Mouse (Mus musculus) hindbrain, embryonic 10.5 days (tissue): ENCODE measurements around the gene Shh. TPM values are rescaled to one million over a fixed set of nuclear protein-coding genes. Genes with fewer than 3 reads are reported as not detected.

Experiments
- DNase-seq: peaks from one replicate; pipeline ENCODE4 v3.0.0-alpha.2; 2017; ENCODE audit warnings: low spot score
- H3K27ac ChIP-seq: fragments of 300-500 bp; sonication (generic); 2 replicates; pipeline ENCODE4 v1.5.1; 2016; ENCODE audit warnings: mild to moderate bottlenecking, moderate library complexity
- H3K27me3 ChIP-seq: fragments of 300-500 bp; sonication (generic); 2 replicates; pipeline ENCODE4 v1.6.1; 2016; ENCODE audit warnings: mild to moderate bottlenecking; ENCODE audit not compliant: poor library complexity, insufficient read depth, severe bottlenecking
- H3K36me3 ChIP-seq: fragments of 300-500 bp; sonication (generic); 2 replicates; pipeline ENCODE4 v1.6.1; 2016; ENCODE audit warnings: mild to moderate bottlenecking, moderate library complexity
- H3K4me1 ChIP-seq: fragments of 300-500 bp; sonication (generic); replicated peaks from 2 replicates; pipeline ENCODE4 v1.6.1; 2016; ENCODE audit warnings: mild to moderate bottlenecking
- H3K4me3 ChIP-seq: fragments of 300-500 bp; sonication (generic); 2 replicates; pipeline ENCODE4 v1.5.1; 2016; ENCODE audit warnings: mild to moderate bottlenecking, moderate library complexity
- H3K9me3 ChIP-seq: fragments of 300-500 bp; sonication (generic); 2 replicates; pipeline ENCODE4 v1.6.1; 2016; ENCODE audit warnings: mild to moderate bottlenecking, moderate library complexity
- WGBS: fragments of 180-500 bp; shearing (Covaris S2); methylation state at CpG from one replicate; pipeline ENCODE4 v1.1.7; 2016; 5-methylcytosine and 5-hydroxymethylcytosine counted together
- polyA plus RNA-seq: library from polyadenylated mRNA; unstranded; fragments of >200 nt; fragmentation: Nextera tagmentation; extraction: Ambion mirVana; gene quantifications from 2 replicates; pipeline ENCODE4 v1.2.1, GENCODE M21; 2016

The Shh gene
- polyA plus RNA-seq, 1 experiment from 2014 or later: 2.8 TPM

GRCm38 (mm10) chr5:28465526-28465925 is 1.5 kb downstream of the Shh start:
- Histone ChIP-seq H3K27ac (0 out of 2 replicates have a peak overlapping the region, but pooled peaks have one; percentile 66), H3K4me3 (peak overlapping the region; percentile 64), H3K27me3 (peaks cover 100% of the 10 kb centered on the region), H3K36me3 (no peaks in the 10 kb centered on the region), H3K9me3 (no peaks in the 10 kb centered on the region), H3K4me1 (peaks cover 65% of the 10 kb centered on the region)
- peak; percentile 26 for DNase-seq
- under 1% methylated on average over 18 of the region's 18 CpGs for WGBS

- peaks cover 100% of the 10 kb centered on the region for H3K27me3 ChIP-seq
- WGBS: 1% methylated on average over 29 of the region's 29 CpGs
- peaks cover 70% of the 10 kb centered on the region for H3K4me1 ChIP-seq
- H3K9me3 ChIP-seq: no peaks in the 10 kb centered on the region
- H3K4me3 ChIP-seq: peak overlapping the region; percentile 64
- H3K36me3 ChIP-seq: no peaks in the 10 kb centered on the region
- no peak for DNase-seq
- H3K27ac ChIP-seq: 0 out of 2 replicates have a peak overlapping the region, but pooled peaks have one; percentile 66
Measured at GRCm38 (mm10) chr5:28465099-28465406, 2.0 kb downstream of the Shh start.

- H3K27ac ChIP-seq: peak overlapping the region; percentile 66
- peak overlapping the region; percentile 64 for H3K4me3 ChIP-seq
- H3K9me3 ChIP-seq: no peaks in the 10 kb centered on the region
- peaks cover 71% of the 10 kb centered on the region for H3K4me1 ChIP-seq
- H3K27me3 ChIP-seq: peaks cover 100% of the 10 kb centered on the region
- no peaks in the 10 kb centered on the region for H3K36me3 ChIP-seq
- WGBS: under 1% methylated on average over 76 of the region's 76 CpGs
- peak; percentile 60 for DNase-seq
Measured at GRCm38 (mm10) chr5:28464361-28465098, 2.5 kb downstream of the Shh start.

- no peak overlapping the region; the same call in 1 of the 2 replicates for H3K27ac ChIP-seq
- H3K27me3 ChIP-seq: peaks cover 100% of the 10 kb centered on the region
- 4% methylated on average over 10 of the region's 10 CpGs for WGBS
- peak overlapping the region; percentile 64 for H3K4me3 ChIP-seq
- H3K9me3 ChIP-seq: no peaks in the 10 kb centered on the region
- peaks cover 79% of the 10 kb centered on the region for H3K4me1 ChIP-seq
- peak; percentile 23 for DNase-seq
- no peaks in the 10 kb centered on the region for H3K36me3 ChIP-seq
Measured at GRCm38 (mm10) chr5:28463656-28464055, 3.4 kb downstream of the Shh start.

GRCm38 (mm10) chr5:28462741-28463590 is 4.1 kb downstream of the Shh start:
- H3K27ac ChIP-seq: no peak overlapping the region; the same call in 1 of the 2 replicates
- 1% methylated on average over 33 of the region's 33 CpGs for WGBS

GRCm38 (mm10) chr5:28461376-28461775 is 5.7 kb downstream of the Shh start:
- DNase-seq: peak; percentile 11
- no peaks in the 10 kb centered on the region for H3K9me3 ChIP-seq
- WGBS: 7% methylated on average over 11 of the region's 11 CpGs
- peak overlapping the region; percentile 76 for H3K27ac ChIP-seq
- H3K4me3 ChIP-seq: peak overlapping the region; percentile 51; the same call in 1 of the 2 replicates
- H3K4me1 ChIP-seq: peaks cover 84% of the 10 kb centered on the region
- peaks cover 100% of the 10 kb centered on the region for H3K27me3 ChIP-seq
- H3K36me3 ChIP-seq: no peaks in the 10 kb centered on the region

More at GRCm38 (mm10) chr5:28462741-28463590, 4.1 kb downstream of the Shh start:
- peaks cover 100% of the 10 kb centered on the region for H3K27me3 ChIP-seq
- H3K9me3 ChIP-seq: no peaks in the 10 kb centered on the region
- peak; percentile 57 for DNase-seq
- no peaks in the 10 kb centered on the region for H3K36me3 ChIP-seq
- peak overlapping the region; percentile 64 for H3K4me3 ChIP-seq
- peaks cover 86% of the 10 kb centered on the region for H3K4me1 ChIP-seq

- peak; percentile 51 for DNase-seq
- peak overlapping the region; percentile 51 for H3K4me3 ChIP-seq
- H3K27ac ChIP-seq: peak overlapping the region; percentile 76
- H3K9me3 ChIP-seq: no peaks in the 10 kb centered on the region
- peaks cover 100% of the 10 kb centered on the region for H3K27me3 ChIP-seq
- H3K4me1 ChIP-seq: peaks cover 79% of the 10 kb centered on the region
- no peaks in the 10 kb centered on the region for H3K36me3 ChIP-seq
- under 1% methylated on average over 17 of the region's 17 CpGs for WGBS
Measured at GRCm38 (mm10) chr5:28460556-28461350, 6.3 kb downstream of the Shh start.

- DNase-seq: peak; percentile 77
- Histone ChIP-seq H3K36me3 (no peaks in the 10 kb centered on the region), H3K27me3 (peaks cover 98% of the 10 kb centered on the region), H3K4me1 (peaks cover 71% of the 10 kb centered on the region), H3K4me3 (peak overlapping the region; percentile 51), H3K9me3 (no peaks in the 10 kb centered on the region), H3K27ac (peak overlapping the region; percentile 76)
- under 1% methylated on average over 41 of the region's 41 CpGs for WGBS
Measured at GRCm38 (mm10) chr5:28459456-28460225, 7.4 kb downstream of the Shh start.

GRCm38 (mm10) chr5:28458821-28459240 is 8.2 kb downstream of the Shh start:
- peak; percentile 58 for DNase-seq
- Histone ChIP-seq H3K27me3 (peaks cover 98% of the 10 kb centered on the region), H3K36me3 (no peaks in the 10 kb centered on the region), H3K4me3 (peak overlapping the region; percentile 51), H3K9me3 (no peaks in the 10 kb centered on the region), H3K4me1 (peaks cover 64% of the 10 kb centered on the region), H3K27ac (peak overlapping the region; percentile 72)
- 1% methylated on average over 27 of the region's 27 CpGs for WGBS

- peaks cover 92% of the 10 kb centered on the region for H3K27me3 ChIP-seq
- WGBS: under 1% methylated on average over 95 of the region's 95 CpGs
- peak overlapping the region; percentile 72 for H3K27ac ChIP-seq
- peaks cover 64% of the 10 kb centered on the region for H3K4me1 ChIP-seq
- no peaks in the 10 kb centered on the region for H3K9me3 ChIP-seq
- H3K36me3 ChIP-seq: no peaks in the 10 kb centered on the region
- H3K4me3 ChIP-seq: peak overlapping the region; percentile 51
- peak; percentile 51 for DNase-seq
Measured at GRCm38 (mm10) chr5:28457921-28458641, 9.0 kb downstream of the Shh start.

GRCm38 (mm10) chr5:28456366-28456765 is 10.7 kb downstream of the Shh start:
- peaks cover 47% of the 10 kb centered on the region for H3K4me1 ChIP-seq
- H3K27ac ChIP-seq: no peak overlapping the region
- no peak overlapping the region for H3K4me3 ChIP-seq
- H3K9me3 ChIP-seq: no peaks in the 10 kb centered on the region
- H3K27me3 ChIP-seq: peaks cover 87% of the 10 kb centered on the region
- H3K36me3 ChIP-seq: no peaks in the 10 kb centered on the region
- DNase-seq: no peak
- 63% methylated on average over 1 of the region's 1 CpGs for WGBS
